Mouse (Mus musculus): Measurements from ENCODE around the gene Trappc11.
"Not testable (repeated sequence)": the region's sequence is repeated elsewhere in the genome, so short reads cannot be mapped to it uniquely, and the experiment has no call there.

The Trappc11 gene

GRCm38 (mm10) chr8:47482354-47483071 lies 50.8 kb downstream of the Trappc11 start:
- no peak for DNase-seq (ENCODE audit: low read depth)

DNA sequence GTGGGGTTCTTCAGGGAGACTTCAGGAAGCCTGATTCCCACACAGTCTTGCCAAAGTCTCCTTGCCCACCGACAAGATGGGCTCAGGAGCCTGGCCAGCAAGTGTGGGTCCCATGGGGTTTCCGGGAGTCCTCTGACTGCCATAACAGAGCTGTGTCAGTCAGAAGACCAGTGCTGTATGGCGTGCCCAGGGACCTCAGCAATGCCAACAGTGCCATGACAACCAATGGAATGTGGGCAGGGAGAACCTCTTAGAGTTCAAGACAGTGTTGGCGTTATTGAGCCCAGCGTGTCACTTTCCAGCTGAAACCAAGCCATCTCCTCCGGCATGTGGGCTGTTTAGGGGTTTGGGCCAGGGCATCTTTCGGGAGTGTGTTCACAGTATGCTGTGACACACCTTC lies 53.2 kb downstream of the Trappc11 start:
- no peak for DNase-seq (ENCODE audit: low read depth)

DNA sequence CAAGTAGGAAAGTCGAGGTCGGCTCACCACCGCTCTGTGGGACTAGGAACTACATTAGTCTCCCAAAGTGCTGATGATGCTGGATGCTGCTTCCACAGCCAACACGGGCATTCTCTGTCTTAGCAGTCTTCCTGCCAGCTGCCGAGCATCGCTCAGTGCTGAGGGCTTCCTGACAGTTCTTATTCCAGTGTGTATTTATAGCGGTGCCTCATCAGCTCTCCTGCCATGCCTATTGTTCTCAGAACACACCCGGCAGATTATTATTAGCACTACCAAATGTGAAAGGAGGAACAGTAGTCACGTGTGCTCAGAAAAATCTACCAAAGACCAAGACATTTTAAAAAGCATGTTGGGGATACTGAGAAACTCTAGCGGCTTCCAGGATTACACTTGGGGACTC lies 71.6 kb downstream of the Trappc11 start:
- no peak for DNase-seq (ENCODE audit: low read depth)

DNA sequence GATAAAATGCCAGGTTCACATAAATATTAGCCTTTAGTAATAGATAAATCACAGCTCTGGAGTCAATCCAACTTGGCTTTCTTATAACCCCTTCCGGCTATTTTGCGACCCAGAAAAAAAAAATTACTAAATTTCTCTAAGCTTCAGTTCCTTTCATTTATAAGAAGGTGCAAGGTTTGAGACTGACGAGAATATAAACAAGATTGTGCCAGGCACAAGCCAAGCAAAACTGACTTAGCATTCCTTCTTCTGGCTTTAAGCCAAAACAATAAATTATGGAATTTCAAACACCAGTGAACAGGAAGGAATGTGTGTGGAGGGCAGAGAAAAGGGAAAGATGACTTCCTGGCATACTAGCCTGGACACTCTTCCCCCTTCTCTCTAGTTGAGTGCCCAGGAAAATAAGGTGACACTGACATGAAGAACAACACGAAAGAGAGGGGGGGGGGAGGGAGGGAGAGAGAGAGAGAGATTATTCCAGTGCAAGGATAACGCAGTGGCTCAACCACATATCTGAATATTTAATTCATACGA lies 74.0 kb downstream of the Trappc11 start:
- no peak for DNase-seq (ENCODE audit: low read depth)

GRCm38 (mm10) chr8:47458591-47458990 lies 74.7 kb downstream of the Trappc11 start:
- DNase-seq (ENCODE audit: low read depth): no peak

- not testable (repeated sequence) for DNase-seq (ENCODE audit: low read depth)
Measured at GRCm38 (mm10) chr8:47449211-47449610, 84.1 kb downstream of the Trappc11 start.

DNA sequence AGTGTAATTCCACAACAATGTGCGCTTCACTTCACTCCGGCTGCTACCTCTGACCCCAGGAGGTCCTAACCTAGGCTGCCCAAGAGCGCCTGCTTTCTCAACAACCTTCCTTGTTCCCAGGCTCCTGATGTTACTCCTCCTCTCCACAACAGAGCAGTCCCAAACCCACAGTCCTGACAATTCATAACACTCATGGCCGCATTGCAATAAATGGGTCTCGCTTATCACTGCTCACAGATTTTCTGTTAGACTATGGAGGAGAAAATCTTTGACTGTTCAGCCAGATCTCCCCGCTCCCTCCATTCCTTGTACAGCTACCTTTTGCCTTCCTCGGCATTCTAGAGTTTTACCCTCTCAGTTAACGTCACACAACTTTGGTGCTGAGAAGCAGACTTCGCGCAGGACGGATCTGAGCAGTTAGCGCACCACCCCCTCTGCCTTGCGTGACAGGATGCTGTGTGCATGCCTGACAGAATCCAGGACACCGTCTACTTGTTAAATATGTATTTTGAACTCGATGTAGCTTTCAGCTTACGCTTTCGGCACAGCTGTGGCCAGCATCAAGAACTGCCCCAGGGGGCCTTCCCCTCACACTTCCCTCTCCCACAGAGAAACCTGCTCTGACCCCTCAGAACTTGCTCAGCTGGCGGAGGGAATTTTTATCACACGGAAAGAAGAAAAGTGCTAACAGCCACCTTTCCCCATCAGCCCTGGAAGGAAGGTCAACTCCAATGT lies 86.8 kb downstream of the Trappc11 start, which contains the start of gene Stox2:
Gene Stox2 (minus strand): TSS at position 51 of the 735 bp plus-strand sequence.
- DNase-seq (ENCODE audit: low read depth): no peak
